Mouse (Mus musculus): ENCODE measurements around the gene Six1. TPM values are rescaled to one million over a fixed set of nuclear protein-coding genes. Genes with fewer than 3 reads are reported as not detected.

Gene Six1
- total and polyA plus RNA-seq, 3 experiments, result 1.9 to 2.5 (median 2.0) TPM

DNA sequence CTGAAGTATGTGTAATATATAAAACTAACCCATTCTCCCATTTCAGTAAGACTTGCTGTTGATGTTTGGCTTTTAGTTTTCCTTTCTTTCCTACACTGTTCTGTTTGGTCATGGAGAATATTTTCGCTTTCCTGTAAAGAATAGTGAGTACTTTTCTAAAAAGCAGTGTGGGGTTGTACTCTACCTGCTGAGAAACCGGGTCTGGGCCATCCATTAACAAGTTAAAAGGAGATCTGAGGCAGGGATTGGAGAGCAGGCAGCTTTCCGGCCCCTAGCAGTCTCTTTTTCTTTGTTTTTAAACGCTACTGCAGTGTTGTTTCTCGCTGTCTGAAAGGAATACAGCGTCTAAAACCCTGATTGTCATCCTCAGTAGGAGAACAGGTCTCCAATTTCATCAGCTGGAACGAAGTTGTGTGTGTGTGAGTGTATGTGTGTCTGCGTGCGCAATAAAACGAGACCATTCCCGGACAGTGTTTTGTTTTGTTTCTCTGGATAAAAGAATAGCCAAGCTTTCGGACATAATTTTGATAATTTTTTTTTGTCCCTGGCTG, 15.2 kb downstream of the Six1 start:
- Histone ChIP-seq H3K9me3 (replicated peaks) (no peaks in the 10 kb centered on the region), H3K4me1 (ENCODE audit: insufficient read depth, low read depth, low read length) (no peaks in the 10 kb centered on the region), H3K4me3 (ENCODE audit: low read depth, low read length) (no peak overlapping the region), H3K27me3 (ENCODE audit: insufficient read depth, low read length) (peaks cover 51% of the 10 kb centered on the region), H3K36me3 (replicated peaks) (no peaks in the 10 kb centered on the region)
- ATAC-seq (ENCODE audit: extremely low read depth, insufficient number of reproducible peaks, low FRiP score, poor library complexity, severe bottlenecking) (no peak), DNase-seq (ENCODE audit: low spot score) (no peak)
- TF ChIP-seq TAL1 (conservative IDR thresholded peaks at IDR 0.05; ENCODE audit: low read depth, low read length) (no peak), POLR2AphosphoS5 (IDR thresholded peaks at IDR 0.05; ENCODE audit: insufficient replicate concordance, low read depth, low read length) (no peak), CTCF (IDR thresholded peaks at IDR 0.05; ENCODE audit: low read depth, low read length) (no peak), GATA1 (IDR thresholded peaks at IDR 0.05; ENCODE audit: borderline replicate concordance, low read length) (no peak), GATA2 (IDR thresholded peaks at IDR 0.05; ENCODE audit: borderline replicate concordance, low read depth, low read length) (no peak)

DNA sequence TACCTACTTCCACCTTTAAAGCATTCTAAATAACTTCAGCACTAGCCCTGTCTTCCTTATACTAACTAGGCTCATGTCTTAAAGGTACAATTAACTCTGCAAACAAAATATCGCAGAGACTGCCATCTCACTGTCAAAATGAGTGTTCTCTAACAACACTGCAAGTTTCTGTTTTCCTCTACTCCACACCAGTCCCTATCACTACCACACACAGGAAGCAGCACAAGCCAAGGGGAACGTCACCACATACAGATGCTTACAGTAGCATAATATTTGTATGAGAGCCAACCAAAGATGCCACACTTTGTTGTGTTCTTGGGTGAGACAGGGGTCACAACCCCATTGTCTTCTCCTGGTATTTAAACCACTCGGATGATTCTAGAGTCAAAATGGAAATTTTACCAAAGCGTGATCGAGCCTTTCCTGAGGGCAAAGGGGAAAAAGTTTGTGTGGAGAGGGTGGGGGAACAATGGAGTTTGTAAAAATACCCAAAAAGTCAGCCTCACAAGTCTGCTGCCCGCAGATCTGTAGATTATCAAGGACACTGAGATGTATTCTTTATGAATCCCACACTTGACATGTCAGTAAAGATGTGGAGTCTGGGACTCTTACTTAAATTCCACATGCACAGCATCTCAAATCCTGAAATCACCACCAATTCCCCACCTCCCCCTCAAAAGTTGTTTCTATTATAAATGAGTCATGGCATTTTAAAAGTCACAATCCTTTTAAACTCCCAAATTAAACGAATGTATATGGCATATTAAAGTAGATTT, 16.1 kb downstream of the Six1 start:
- no peak for DNase-seq (ENCODE audit: low spot score)
- no peak overlapping the region for H3K4me3 ChIP-seq (ENCODE audit: low read depth, low read length)
- no peaks in the 10 kb centered on the region for H3K9me3 ChIP-seq (replicated peaks)
- H3K36me3 ChIP-seq (replicated peaks), result no peaks in the 10 kb centered on the region
- peaks cover 46% of the 10 kb centered on the region for H3K27me3 ChIP-seq (ENCODE audit: insufficient read depth, low read length)
- no peak for ATAC-seq (ENCODE audit: extremely low read depth, insufficient number of reproducible peaks, low FRiP score, poor library complexity, severe bottlenecking)
- H3K4me1 ChIP-seq (ENCODE audit: insufficient read depth, low read depth, low read length), result no peaks in the 10 kb centered on the region
- no peak for TF ChIP-seq GATA2 (IDR thresholded peaks at IDR 0.05; ENCODE audit: borderline replicate concordance, low read depth, low read length)
- TF ChIP-seq POLR2AphosphoS5 (IDR thresholded peaks at IDR 0.05; ENCODE audit: insufficient replicate concordance, low read depth, low read length), result no peak
- TF ChIP-seq CTCF (IDR thresholded peaks at IDR 0.05; ENCODE audit: low read depth, low read length), result no peak
- no peak for TF ChIP-seq TAL1 (conservative IDR thresholded peaks at IDR 0.05; ENCODE audit: low read depth, low read length)
- TF ChIP-seq GATA1 (IDR thresholded peaks at IDR 0.05; ENCODE audit: borderline replicate concordance, low read length), result no peak

DNA sequence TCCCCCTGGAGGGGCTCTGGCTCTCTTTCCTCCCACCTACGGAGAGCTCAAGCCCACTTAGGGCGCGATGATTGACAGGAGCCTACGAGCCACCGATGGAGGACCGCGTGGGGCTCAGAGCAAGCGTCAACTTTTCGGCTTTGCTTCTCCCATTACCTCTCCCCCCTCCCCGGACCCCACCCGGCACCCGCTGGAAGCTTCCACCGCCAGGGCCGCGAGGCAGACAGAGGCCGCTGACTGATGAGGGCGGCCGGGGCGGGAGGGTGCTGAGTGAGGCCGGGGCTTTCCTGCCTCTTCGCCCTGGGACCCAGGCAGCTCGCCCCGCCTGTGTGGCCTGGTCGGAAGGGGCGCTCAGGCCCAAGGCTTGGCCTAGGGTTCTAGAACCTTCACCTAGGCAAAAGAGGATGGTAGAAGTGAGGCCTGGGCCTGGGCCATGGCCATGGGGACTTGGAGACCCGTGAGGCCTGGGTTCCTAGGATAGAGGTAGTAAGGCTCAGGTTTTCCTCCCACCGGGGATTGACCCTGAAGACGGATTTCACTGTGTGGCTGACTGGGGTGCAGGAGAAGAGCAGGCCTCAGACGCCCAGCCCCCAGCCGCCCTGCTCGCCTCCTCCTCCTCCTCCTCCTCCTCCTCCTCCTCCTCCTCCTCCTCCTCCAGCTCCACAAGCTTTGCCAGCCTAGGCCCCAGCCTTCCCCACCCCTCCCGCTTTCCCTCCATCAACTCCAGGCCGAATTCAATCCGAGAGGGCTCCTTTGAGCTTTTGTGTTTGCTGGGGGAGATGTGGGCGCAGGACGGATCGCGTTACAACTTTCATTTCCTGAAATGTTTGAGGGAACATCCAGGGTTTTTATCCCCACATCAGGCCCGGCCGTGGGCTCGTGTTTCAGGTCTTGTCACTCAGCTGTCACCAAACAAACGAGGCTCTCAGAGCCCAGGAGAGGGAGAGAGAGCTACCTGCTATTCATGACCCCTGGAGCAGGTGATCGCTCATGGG, 18.5 kb downstream of the Six1 start:
- ATAC-seq (ENCODE audit: extremely low read depth, insufficient number of reproducible peaks, low FRiP score, poor library complexity, severe bottlenecking) (no peak), DNase-seq (ENCODE audit: low spot score) (no peak)
- Histone ChIP-seq H3K4me3 (ENCODE audit: low read depth, low read length) (no peak overlapping the region), H3K36me3 (replicated peaks) (no peaks in the 10 kb centered on the region), H3K27me3 (ENCODE audit: insufficient read depth, low read length) (peaks cover 36% of the 10 kb centered on the region), H3K9me3 (replicated peaks) (no peaks in the 10 kb centered on the region), H3K4me1 (ENCODE audit: insufficient read depth, low read depth, low read length) (no peaks in the 10 kb centered on the region)
- TF ChIP-seq GATA2 (IDR thresholded peaks at IDR 0.05; ENCODE audit: borderline replicate concordance, low read depth, low read length) (no peak), CTCF (IDR thresholded peaks at IDR 0.05; ENCODE audit: low read depth, low read length) (no peak), POLR2AphosphoS5 (IDR thresholded peaks at IDR 0.05; ENCODE audit: insufficient replicate concordance, low read depth, low read length) (no peak), TAL1 (conservative IDR thresholded peaks at IDR 0.05; ENCODE audit: low read depth, low read length) (no peak), GATA1 (IDR thresholded peaks at IDR 0.05; ENCODE audit: borderline replicate concordance, low read length) (no peak)

DNA sequence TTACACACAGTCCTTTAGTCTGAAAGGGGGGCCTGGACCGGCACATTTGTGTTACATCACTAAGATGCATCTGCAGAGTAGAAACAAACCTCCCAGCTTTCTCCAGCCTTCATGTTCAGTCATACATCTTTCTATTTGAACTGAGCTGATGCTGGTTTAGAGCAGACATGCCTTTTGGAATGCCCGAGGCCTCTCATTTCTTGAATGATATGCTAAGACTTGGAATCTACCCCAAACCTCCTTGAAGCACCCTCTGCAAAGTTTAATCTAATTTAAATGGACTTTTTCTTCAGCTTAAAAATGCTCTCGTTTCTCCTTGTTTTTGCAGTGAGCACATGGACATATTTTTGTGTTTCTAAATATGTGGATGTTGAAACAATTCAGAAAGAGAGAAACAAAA, 21.0 kb downstream of the Six1 start:
- Histone ChIP-seq H3K9me3 (replicated peaks) (no peaks in the 10 kb centered on the region), H3K36me3 (replicated peaks) (no peaks in the 10 kb centered on the region), H3K4me1 (ENCODE audit: insufficient read depth, low read depth, low read length) (no peaks in the 10 kb centered on the region), H3K27me3 (ENCODE audit: insufficient read depth, low read length) (peaks cover 22% of the 10 kb centered on the region), H3K4me3 (ENCODE audit: low read depth, low read length) (no peak overlapping the region)
- no peak for DNase-seq (ENCODE audit: low spot score)
- TF ChIP-seq GATA1 (IDR thresholded peaks at IDR 0.05; ENCODE audit: borderline replicate concordance, low read length) (no peak), CTCF (IDR thresholded peaks at IDR 0.05; ENCODE audit: low read depth, low read length) (no peak), TAL1 (conservative IDR thresholded peaks at IDR 0.05; ENCODE audit: low read depth, low read length) (no peak), POLR2AphosphoS5 (IDR thresholded peaks at IDR 0.05; ENCODE audit: insufficient replicate concordance, low read depth, low read length) (no peak), GATA2 (IDR thresholded peaks at IDR 0.05; ENCODE audit: borderline replicate concordance, low read depth, low read length) (no peak)
- ATAC-seq (ENCODE audit: extremely low read depth, insufficient number of reproducible peaks, low FRiP score, poor library complexity, severe bottlenecking), result no peak

DNA sequence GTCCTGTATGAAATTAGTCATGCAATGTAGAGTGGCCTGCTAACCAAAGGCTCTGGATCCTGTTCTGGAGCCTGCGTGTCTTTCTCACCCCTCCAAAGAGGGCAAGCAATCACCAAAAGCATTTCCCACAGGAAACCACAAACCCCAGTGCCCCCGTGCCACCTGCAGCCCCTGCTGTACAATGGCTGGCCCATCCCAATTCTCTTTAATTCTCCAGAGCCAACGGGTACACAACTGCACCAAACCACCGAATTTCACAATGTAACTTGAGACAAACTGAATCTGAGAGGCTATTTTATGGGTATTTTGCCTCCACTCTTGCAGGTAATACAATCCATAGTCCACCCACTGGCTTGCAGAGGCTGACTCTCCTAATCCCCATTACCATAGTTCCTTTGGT, 22.4 kb downstream of the Six1 start:
- Histone ChIP-seq H3K4me1 (ENCODE audit: insufficient read depth, low read depth, low read length) (no peaks in the 10 kb centered on the region), H3K27me3 (ENCODE audit: insufficient read depth, low read length) (peaks cover 18% of the 10 kb centered on the region), H3K4me3 (ENCODE audit: low read depth, low read length) (no peak overlapping the region), H3K36me3 (replicated peaks) (no peaks in the 10 kb centered on the region), H3K9me3 (replicated peaks) (no peaks in the 10 kb centered on the region)
- ATAC-seq (ENCODE audit: extremely low read depth, insufficient number of reproducible peaks, low FRiP score, poor library complexity, severe bottlenecking) (no peak), DNase-seq (ENCODE audit: low spot score) (no peak)
- TF ChIP-seq TAL1 (conservative IDR thresholded peaks at IDR 0.05; ENCODE audit: low read depth, low read length), result no peak
- no peak for TF ChIP-seq POLR2AphosphoS5 (IDR thresholded peaks at IDR 0.05; ENCODE audit: insufficient replicate concordance, low read depth, low read length)
- no peak for TF ChIP-seq CTCF (IDR thresholded peaks at IDR 0.05; ENCODE audit: low read depth, low read length)
- TF ChIP-seq GATA1 (IDR thresholded peaks at IDR 0.05; ENCODE audit: borderline replicate concordance, low read length), result no peak
- TF ChIP-seq GATA2 (IDR thresholded peaks at IDR 0.05; ENCODE audit: borderline replicate concordance, low read depth, low read length), result no peak
